Mouse (Mus musculus): ENCODE measurements around the gene Trmt10c. TPM values are rescaled to one million over a fixed set of nuclear protein-coding genes. Genes with fewer than 3 reads are reported as not detected.

Trmt10c gene
- polyA plus RNA-seq, 1 experiment from 2014 or later = 23.2 TPM

GRCm38 (mm10) chr16:56036501-56036900 is 1.1 kb downstream of the Trmt10c start:
- Histone ChIP-seq H3K4me1 (replicated peaks) (peaks cover 23% of the 10 kb centered on the region), H3K9me3 (no peaks in the 10 kb centered on the region), H3K4me2 (replicated peaks) (peak overlapping the region; percentile 74), H3K4me3 (replicated peaks) (peak overlapping the region; percentile 75), H3K27ac (no peak overlapping the region), H3K27me3 (no peaks in the 10 kb centered on the region), H3K36me3 (peaks cover 31% of the 10 kb centered on the region), H3K9ac (replicated peaks) (peak overlapping the region; percentile 89)
- 63% methylated on average over 6 of the region's 6 CpGs for WGBS
- ATAC-seq = no peak

GRCm38 (mm10) chr16:56034566-56034965 is 3.1 kb downstream of the Trmt10c start:
- Histone ChIP-seq H3K27me3 (no peaks in the 10 kb centered on the region), H3K4me2 (replicated peaks) (no peak overlapping the region), H3K4me3 (replicated peaks) (no peak overlapping the region), H3K4me1 (replicated peaks) (peaks cover 33% of the 10 kb centered on the region), H3K36me3 (peaks cover 32% of the 10 kb centered on the region), H3K27ac (no peak overlapping the region), H3K9me3 (no peaks in the 10 kb centered on the region), H3K9ac (replicated peaks) (no peak overlapping the region)
- WGBS = 96% methylated on average over 6 of the region's 6 CpGs
- no peak for ATAC-seq

- H3K9me3 ChIP-seq = no peaks in the 10 kb centered on the region
- peak within 1 kb of the TSS; percentile 72 for H3K4me2 ChIP-seq (replicated peaks)
- ATAC-seq = peak; percentile 100
- peak within 1 kb of the TSS; percentile 96 for H3K9ac ChIP-seq (replicated peaks)
- H3K4me1 ChIP-seq (replicated peaks) = peaks cover 36% of the 10 kb centered on the region
- under 1% methylated on average over 39 of the region's 39 CpGs for WGBS
- no peaks in the 10 kb centered on the region for H3K27me3 ChIP-seq
- H3K27ac ChIP-seq = peak within 1 kb of the TSS; percentile 95
- H3K4me3 ChIP-seq (replicated peaks) = peak within 1 kb of the TSS; percentile 86
- peaks cover 38% of the 10 kb centered on the region for H3K36me3 ChIP-seq
Measured at GRCm38 (mm10) chr16:56029661-56030082, 7.9 kb downstream of the Trmt10c start, which contains the start of gene Pcnp. TSS of gene Pcnp (minus strand) at chr16:56029739.

GRCm38 (mm10) chr16:56028722-56029551 is 8.7 kb downstream of the Trmt10c start:
- peak overlapping the region; percentile 72 for H3K4me2 ChIP-seq (replicated peaks)
- H3K27ac ChIP-seq = peak overlapping the region; percentile 95
- H3K27me3 ChIP-seq = no peaks in the 10 kb centered on the region
- H3K4me1 ChIP-seq (replicated peaks) = peaks cover 38% of the 10 kb centered on the region
- H3K36me3 ChIP-seq = peaks cover 34% of the 10 kb centered on the region
- H3K9me3 ChIP-seq = no peaks in the 10 kb centered on the region
- WGBS = under 1% methylated on average over 62 of the region's 62 CpGs
- peak overlapping the region; percentile 86 for H3K4me3 ChIP-seq (replicated peaks)
- peak; percentile 90 for ATAC-seq
- H3K9ac ChIP-seq (replicated peaks) = peak overlapping the region; percentile 96

- peak overlapping the region; percentile 96 for H3K9ac ChIP-seq (replicated peaks)
- peaks cover 31% of the 10 kb centered on the region for H3K36me3 ChIP-seq
- H3K4me3 ChIP-seq (replicated peaks) = peak overlapping the region; percentile 86
- peak overlapping the region; percentile 72 for H3K4me2 ChIP-seq (replicated peaks)
- H3K4me1 ChIP-seq (replicated peaks) = peaks cover 38% of the 10 kb centered on the region
- no peaks in the 10 kb centered on the region for H3K27me3 ChIP-seq
- WGBS = 51% methylated on average over 12 of the region's 12 CpGs
- no peak for ATAC-seq
- H3K27ac ChIP-seq = no peak overlapping the region
- no peaks in the 10 kb centered on the region for H3K9me3 ChIP-seq
Measured at GRCm38 (mm10) chr16:56027854-56028629, 9.6 kb downstream of the Trmt10c start.

- no peak overlapping the region for H3K27ac ChIP-seq
- H3K4me1 ChIP-seq (replicated peaks) = peaks cover 2% of the 10 kb centered on the region; the same call in 1 of the 2 replicates
- no peaks in the 10 kb centered on the region for H3K9me3 ChIP-seq
- 96% methylated on average over 7 of the region's 7 CpGs for WGBS
- no peak for ATAC-seq
- H3K27me3 ChIP-seq = no peaks in the 10 kb centered on the region
- no peak overlapping the region for H3K9ac ChIP-seq (replicated peaks)
- H3K36me3 ChIP-seq = peaks cover 53% of the 10 kb centered on the region
- no peak overlapping the region for H3K4me3 ChIP-seq (replicated peaks)
- H3K4me2 ChIP-seq (replicated peaks) = no peak overlapping the region
Measured at GRCm38 (mm10) chr16:56019660-56020059, 18.0 kb downstream of the Trmt10c start.

GRCm38 (mm10) chr16:56014076-56014475 is 23.5 kb downstream of the Trmt10c start:
- Histone ChIP-seq H3K36me3 (peaks cover 59% of the 10 kb centered on the region), H3K27ac (no peak overlapping the region), H3K9me3 (no peaks in the 10 kb centered on the region), H3K9ac (replicated peaks) (no peak overlapping the region), H3K4me1 (replicated peaks) (no peaks in the 10 kb centered on the region), H3K4me3 (replicated peaks) (no peak overlapping the region), H3K4me2 (replicated peaks) (no peak overlapping the region), H3K27me3 (no peaks in the 10 kb centered on the region)
- WGBS = 91% methylated on average over 7 of the region's 7 CpGs
- ATAC-seq = no peak

GRCm38 (mm10) chr16:56012789-56013743 is 24.6 kb downstream of the Trmt10c start:
- WGBS = 88% methylated on average over 10 of the region's 10 CpGs
- H3K27me3 ChIP-seq = no peaks in the 10 kb centered on the region
- no peaks in the 10 kb centered on the region for H3K4me1 ChIP-seq (replicated peaks)
- H3K9me3 ChIP-seq = no peaks in the 10 kb centered on the region
- no peak overlapping the region for H3K4me3 ChIP-seq (replicated peaks)
- H3K27ac ChIP-seq = no peak overlapping the region
- peaks cover 51% of the 10 kb centered on the region for H3K36me3 ChIP-seq
- ATAC-seq = no peak
- H3K4me2 ChIP-seq (replicated peaks) = no peak overlapping the region
- H3K9ac ChIP-seq (replicated peaks) = no peak overlapping the region

GRCm38 (mm10) chr16:56008862-56009261 is 28.8 kb downstream of the Trmt10c start:
- Histone ChIP-seq H3K4me3 (replicated peaks) (no peak overlapping the region), H3K27me3 (no peaks in the 10 kb centered on the region), H3K4me1 (replicated peaks) (no peaks in the 10 kb centered on the region), H3K4me2 (replicated peaks) (no peak overlapping the region), H3K9ac (replicated peaks) (no peak overlapping the region), H3K36me3 (peaks cover 59% of the 10 kb centered on the region), H3K27ac (no peak overlapping the region), H3K9me3 (no peaks in the 10 kb centered on the region)
- 95% methylated on average over 1 of the region's 1 CpGs for WGBS
- no peak for ATAC-seq

GRCm38 (mm10) chr16:56006798-56007197 is 30.8 kb downstream of the Trmt10c start:
- Histone ChIP-seq H3K9me3 (no peaks in the 10 kb centered on the region), H3K36me3 (peaks cover 57% of the 10 kb centered on the region), H3K27me3 (no peaks in the 10 kb centered on the region), H3K4me2 (replicated peaks) (no peak overlapping the region), H3K4me3 (replicated peaks) (no peak overlapping the region), H3K27ac (no peak overlapping the region), H3K9ac (replicated peaks) (no peak overlapping the region), H3K4me1 (replicated peaks) (no peaks in the 10 kb centered on the region)
- ATAC-seq = no peak
- 97% methylated on average over 11 of the region's 11 CpGs for WGBS

GRCm38 (mm10) chr16:55994235-55994634 is 43.4 kb downstream of the Trmt10c start:
- 96% methylated on average over 2 of the region's 2 CpGs for WGBS
- no peak for ATAC-seq
- H3K4me1 ChIP-seq (replicated peaks) = no peaks in the 10 kb centered on the region
- H3K9ac ChIP-seq (replicated peaks) = no peak overlapping the region
- H3K4me2 ChIP-seq (replicated peaks) = no peak overlapping the region
- no peaks in the 10 kb centered on the region for H3K9me3 ChIP-seq
- peaks cover 43% of the 10 kb centered on the region for H3K36me3 ChIP-seq
- H3K4me3 ChIP-seq (replicated peaks) = no peak overlapping the region
- H3K27ac ChIP-seq = no peak overlapping the region
- H3K27me3 ChIP-seq = no peaks in the 10 kb centered on the region
